Mouse (Mus musculus): ENCODE data around the gene Ift81.

Ift81 gene

GRCm38 (mm10) chr5:122516029-122516730 lies 98.1 kb downstream of the Ift81 start:
- DNase-seq (ENCODE audit: low spot score) = no peak

- no peak for DNase-seq (ENCODE audit: low spot score)
Observed at GRCm38 (mm10) chr5:122514127-122514521, 100.2 kb downstream of the Ift81 start.

- no peak for DNase-seq (ENCODE audit: low spot score)
Observed at GRCm38 (mm10) chr5:122513421-122514126, 100.7 kb downstream of the Ift81 start.

DNA sequence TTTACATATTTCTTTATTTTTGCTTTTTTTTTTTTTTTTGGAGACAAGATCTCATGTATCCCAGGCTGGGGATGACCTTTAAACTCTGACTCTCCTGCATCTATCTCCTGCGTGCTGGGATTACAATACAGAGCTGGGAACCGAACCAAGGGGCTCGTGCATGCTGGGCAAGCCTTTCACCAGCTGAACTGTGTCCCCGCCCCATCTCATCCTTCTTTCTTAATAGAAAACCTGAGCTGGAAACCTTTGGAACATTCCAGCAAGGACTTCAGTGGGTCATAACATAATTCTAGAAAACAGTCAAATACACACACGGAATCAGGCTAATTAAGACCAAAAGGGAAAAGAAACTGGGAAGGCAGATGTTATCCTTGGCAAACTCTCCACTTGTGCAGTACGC lies 102.3 kb downstream of the Ift81 start:
- no peak for DNase-seq (ENCODE audit: low spot score)

- DNase-seq (ENCODE audit: low spot score) = no peak
Observed at GRCm38 (mm10) chr5:122511405-122511804, 102.9 kb downstream of the Ift81 start.

- peak; percentile 59 for DNase-seq (ENCODE audit: low spot score)
Observed at GRCm38 (mm10) chr5:122510651-122511157, 103.6 kb downstream of the Ift81 start.

DNA sequence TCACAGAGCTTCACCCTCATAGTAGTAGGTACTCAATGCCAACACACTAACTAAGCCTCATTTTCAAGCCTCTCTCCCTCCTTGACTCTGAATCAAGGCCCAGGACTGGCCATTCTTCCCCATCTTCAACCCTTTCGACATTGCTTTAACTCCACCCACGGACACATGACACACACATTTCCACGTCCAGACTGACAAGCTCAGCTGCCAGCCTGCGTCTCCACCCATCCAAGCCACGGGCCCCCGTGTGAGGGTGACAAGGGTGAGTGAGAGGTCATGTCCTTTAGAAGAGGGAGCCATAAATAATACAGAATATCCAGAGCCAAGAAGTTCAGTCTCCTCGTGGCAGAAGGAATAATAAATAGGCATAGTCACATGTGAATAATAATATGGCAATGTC lies 104.7 kb downstream of the Ift81 start:
- DNase-seq (ENCODE audit: low spot score) = no peak

DNA sequence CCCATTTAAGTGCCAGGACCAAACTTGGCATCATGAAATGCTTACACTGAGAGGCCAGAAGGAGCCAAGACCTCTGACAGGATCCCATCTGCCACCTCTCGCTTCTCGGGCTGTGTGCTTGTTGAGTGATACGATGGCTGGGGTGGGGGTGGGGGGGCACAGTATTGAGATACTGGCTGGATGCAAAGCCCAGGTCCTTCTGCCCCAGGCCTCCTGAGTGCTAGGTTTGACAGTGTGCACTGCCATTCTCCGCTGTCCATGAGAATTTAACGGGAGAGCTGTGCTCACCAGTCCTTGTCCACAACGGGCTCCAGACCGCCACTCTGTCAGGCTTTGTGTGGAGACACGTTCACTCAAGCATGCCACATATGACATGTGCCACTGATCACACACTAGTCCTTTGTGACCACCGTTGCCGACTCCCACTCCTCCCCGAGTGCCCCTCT lies 105.4 kb downstream of the Ift81 start:
- DNase-seq (ENCODE audit: low spot score) = no peak

DNA sequence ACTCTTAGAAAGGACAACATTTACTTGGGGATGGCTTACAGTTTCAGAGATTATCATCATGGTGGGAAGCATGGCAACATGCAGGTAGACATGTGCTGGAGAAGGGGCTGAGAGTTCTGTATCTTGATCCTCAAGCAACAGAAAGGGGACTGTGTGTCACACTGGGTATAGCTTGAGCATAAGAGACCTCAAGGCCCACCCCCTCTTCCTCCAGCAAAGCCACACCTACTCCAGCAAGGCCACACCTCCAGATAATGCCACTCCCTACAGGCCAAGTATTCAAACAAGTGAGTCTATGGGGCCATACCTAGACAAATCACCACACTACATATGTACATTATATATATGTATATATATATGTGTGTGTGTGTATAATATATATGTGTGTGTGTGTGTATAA lies 106.9 kb downstream of the Ift81 start:
- DNase-seq (ENCODE audit: low spot score) = no peak

GRCm38 (mm10) chr5:122506462-122506861 lies 107.9 kb downstream of the Ift81 start:
- DNase-seq (ENCODE audit: low spot score) = no peak

- no peak for DNase-seq (ENCODE audit: low spot score)
Observed at GRCm38 (mm10) chr5:122505554-122505953, 108.8 kb downstream of the Ift81 start.

GRCm38 (mm10) chr5:122503760-122504119 lies 110.6 kb downstream of the Ift81 start:
- DNase-seq (ENCODE audit: low spot score) = no peak

GRCm38 (mm10) chr5:122503015-122503759 lies 111.1 kb downstream of the Ift81 start:
- DNase-seq (ENCODE audit: low spot score) = no peak

DNA sequence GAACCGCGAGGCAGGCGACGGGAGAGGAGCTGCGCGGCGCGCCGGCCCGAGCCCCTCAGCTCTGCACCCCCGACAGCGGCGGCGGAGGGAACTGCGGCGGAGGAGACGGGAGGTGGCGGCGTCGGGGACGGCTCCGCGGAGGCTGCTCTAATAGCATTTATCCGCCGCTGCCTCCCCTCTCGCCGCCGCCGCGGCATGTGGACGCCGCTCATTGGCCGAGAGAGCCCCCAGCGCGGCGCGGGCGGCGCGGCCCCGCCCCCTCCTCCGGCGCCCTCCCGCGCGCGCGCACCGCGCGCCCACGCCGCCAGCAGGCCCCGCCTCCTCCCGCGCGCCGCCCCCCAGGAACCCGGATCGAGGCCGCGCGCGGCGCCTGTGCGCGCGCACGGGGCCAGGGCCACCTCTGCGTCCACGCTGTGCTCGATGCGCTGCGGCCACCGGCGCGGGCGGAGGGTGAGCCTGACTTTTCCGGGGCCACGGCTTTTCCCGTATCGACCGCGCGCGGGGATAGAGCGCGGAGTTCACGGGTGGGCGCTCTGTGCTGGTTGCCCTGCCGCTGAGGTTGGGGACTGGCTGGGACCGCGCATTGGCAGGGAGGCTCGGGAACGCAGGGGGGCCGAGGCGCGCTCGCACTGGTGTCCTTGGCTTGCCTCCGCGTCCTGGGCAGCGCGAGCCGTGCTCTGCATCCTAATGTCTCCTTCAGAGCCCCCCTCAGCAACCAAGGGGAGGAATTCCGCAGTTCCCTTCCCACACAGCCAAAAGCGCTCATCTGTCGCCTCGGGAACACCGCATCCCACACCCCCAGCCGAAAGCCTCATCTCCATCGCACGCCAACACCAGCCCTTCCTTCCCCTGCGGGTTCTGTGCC lies 112.0 kb downstream of the Ift81 start, which contains the start of gene Atp2a2:
Gene Atp2a2 (minus strand): TSS at position 149 of the 865 bp plus-strand sequence.
- peak; percentile 92 for DNase-seq (ENCODE audit: low spot score)

- DNase-seq (ENCODE audit: low spot score) = peak; percentile 45
Observed at GRCm38 (mm10) chr5:122501101-122502076, 112.9 kb downstream of the Ift81 start.

DNA sequence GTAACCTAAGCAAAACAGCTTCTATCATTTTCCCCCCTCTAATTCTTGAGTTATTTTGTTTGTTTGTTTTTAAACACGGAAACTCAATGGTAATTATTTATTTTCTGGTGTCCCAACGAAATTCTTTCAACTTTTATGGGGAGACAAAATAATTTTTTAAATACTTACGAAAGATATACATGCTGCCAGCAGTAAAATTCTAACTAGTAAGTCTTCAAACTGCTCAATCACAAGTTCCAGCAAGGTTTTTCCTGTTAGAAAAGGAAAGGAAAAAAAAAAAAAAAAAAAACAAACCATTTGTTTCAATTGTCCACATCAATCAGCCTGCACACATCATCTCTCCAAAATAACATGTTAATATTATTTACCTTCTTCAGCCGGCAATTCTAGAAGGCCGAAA lies 113.8 kb downstream of the Ift81 start:
- DNase-seq (ENCODE audit: low spot score) = no peak
